Mouse (Mus musculus): Measurements from ENCODE around the gene Prcd.

- TF ChIP-seq CTCF (conservative IDR thresholded peaks at IDR 0.05; ENCODE audit: insufficient read depth, insufficient read length, low read depth, low read length), result no peak
- TF ChIP-seq POLR2A (IDR thresholded peaks at IDR 0.05; ENCODE audit: low read depth, low read length), result no peak
Measured at GRCm38 (mm10) chr11:116661948-116662377, 8.6 kb downstream of the Prcd start.

All from kidney, adult 2 months (tissue).